Mouse (Mus musculus) skeletal muscle tissue, adult 2 months (tissue): ENCODE results near the gene Sorl1.
A peak's percentile ranks its signal among the peaks of the same experiment; 100 is the strongest.

Source experiments
- DNase-seq: peaks from one replicate; pipeline ENCODE4 v3.0.0-alpha.2; 2012; ENCODE audit warnings: low read depth, low spot score

Sorl1 gene

DNA sequence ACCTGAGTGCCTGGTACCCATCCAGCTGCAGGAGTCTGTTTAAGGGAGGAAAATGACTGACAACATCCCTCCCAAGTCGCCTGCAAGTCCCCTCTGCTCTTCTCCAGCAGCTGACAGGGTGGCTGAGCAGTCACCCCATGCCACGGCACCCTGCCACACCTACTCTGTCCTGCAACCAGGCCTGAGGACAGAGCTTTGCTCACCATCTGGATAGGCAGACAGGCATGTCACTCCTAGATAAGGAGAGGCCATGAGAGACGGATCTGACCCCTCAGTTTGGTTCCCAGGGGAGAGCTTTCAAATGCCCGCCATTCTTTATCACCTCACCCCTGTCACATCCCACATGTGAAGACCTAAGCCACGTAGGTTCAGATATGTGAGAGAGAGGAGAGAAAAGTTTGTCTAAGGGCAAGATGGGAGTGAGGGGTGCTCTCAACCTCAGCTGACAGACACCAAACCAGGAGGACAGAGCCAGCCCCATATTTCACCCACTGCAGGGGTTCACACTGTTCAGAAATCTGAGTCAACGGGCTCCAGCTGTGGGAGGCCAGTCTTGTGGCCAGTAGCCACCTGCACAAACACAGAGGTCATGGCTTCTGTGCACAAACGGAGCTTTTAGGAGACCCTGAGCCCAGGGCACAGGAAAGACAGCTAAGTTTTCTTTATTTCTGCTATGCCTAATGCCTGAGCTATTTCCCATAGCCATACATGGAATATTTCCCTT is 104.6 kb downstream of the Sorl1 start:
- DNase-seq: no peak

DNA sequence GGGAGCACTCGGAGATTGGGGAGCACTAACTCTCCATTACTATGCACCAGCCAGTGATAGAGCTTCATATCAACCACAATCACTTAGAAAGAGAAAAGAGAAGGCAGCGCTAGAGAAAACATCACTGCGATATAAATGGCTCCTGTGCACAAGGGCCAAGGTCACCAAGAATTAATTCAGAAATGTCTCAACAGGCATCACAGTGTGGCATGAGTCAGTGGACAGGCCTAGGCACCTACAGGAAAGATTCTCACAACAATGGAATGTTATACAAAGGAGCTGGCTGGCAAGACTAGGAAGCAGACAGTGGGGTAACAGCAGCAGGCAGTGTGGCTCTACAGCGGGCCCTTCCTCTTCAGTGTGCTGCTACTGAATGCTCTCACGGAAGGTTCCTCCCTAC is 115.6 kb downstream of the Sorl1 start:
- no peak for DNase-seq

DNA sequence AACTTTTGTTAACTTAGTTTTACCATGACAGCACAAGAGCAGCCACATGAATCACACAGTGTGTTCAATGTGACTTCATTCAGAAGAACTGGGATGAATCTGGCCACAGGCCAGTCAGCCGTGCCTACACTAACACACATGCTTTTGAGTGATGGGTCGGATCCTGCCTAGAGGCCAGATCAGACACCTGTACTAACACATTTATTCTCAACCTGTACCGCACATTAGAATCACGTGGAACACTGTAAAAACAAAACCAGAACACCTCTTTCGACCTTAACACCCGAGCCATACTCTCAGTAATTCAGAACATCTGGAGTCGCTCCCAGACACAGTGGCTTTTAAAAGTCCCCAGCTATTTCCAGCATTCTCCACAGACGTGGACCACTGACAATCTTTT is 119.0 kb downstream of the Sorl1 start:
- DNase-seq: no peak

DNA sequence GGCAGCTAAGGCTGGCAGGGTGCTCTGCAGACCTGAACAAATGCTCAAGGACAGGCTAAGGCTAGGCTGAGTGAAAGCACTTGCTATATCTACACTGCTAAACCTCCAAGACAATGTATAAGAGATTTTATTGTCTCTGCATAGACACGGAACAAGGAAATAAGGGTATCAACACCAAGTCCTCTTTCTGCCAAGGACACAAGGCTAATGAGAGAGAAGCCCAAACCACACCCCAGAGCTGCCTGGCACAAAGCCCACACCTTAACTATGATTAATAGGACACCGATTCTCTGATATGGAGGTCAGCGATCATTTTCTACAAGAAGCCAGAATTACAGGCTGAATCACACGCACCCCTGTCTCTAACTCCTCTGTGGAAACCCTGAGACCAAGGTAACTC is 120.0 kb downstream of the Sorl1 start:
- DNase-seq: no peak

DNA sequence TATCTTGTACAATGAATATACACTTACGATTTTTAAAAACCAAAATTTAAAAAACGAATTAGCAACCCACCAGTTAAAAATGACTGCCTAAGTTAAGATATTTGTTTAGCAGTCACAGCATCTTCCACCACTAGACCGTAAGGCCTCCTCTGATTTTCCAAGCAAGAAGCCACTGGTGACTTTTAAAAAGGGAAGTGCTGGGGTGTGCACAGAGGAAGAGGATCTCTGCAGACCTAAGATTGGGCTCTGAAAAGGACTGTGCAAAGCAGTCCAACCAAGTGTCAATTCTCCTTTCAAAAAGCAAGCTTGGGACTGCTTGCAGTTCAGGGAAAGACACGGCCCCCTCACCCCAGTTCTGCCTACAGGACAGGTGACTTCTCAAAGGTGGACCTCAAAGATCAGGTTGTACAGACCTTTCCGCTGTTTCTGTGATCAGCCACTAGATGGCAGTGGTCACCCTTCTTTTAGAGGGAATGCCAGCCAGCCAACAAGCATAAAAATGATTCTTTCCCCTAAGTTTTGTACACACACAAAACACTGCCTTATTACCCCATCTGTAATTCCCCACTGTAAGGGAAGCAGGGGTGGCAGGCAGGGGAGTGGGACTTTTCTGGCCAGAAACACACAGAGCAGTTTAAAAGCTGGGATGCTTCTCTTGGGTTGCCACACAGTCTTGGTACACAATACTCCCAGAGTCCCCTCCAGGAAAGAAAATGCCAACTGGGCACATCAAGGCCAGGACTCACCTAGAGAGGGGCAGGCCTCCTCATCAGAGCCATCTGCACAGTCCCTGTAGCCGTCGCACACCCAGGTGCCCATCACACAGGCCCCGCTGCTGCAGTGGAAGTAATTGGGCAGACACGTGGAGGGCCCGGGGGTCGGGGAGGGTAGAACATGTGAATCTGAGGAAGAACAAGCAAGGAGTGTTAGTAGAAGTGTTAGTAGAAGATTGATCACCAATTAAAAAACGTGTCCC is 124.3 kb downstream of the Sorl1 start:
- no peak for DNase-seq

DNA sequence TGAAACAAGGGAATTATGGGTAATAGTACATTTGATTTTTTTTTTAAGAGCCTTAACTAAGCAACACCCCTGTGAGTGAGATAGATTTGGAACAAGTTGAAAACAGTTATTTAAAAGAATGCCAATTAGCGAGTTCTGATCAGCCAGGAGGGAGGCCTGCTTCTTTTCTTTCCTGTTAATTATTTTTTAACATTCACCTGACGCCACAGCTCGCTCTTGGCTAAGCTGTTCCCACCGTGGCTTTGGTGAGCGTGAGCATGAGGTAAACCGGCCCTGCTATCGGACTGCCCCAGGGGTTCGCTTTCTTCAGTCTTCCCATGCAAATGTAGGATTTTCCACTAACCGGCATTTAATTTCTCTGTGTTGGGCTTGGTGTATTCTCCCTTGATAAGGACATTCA is 128.8 kb downstream of the Sorl1 start:
- DNase-seq: no peak

DNA sequence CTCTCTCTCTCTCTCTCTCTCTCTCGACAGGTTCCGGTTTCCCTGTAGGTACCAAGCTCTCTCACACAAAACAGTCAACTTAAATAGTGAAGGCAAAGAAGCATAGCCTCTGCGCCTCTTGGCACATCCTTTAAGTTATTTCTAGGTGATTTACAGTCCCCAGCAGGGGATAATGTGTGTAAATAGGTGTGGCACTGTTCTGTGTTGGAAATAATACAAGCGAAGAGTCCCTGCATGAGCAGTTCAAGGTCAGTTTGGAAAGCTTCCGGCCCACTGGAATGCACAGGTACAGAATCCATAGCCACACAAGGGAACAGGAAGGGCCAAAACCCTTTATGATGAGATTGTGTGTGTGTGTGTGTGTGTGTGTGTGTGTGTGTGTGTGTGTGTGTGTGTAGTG is 130.3 kb downstream of the Sorl1 start:
- DNase-seq: no peak

DNA sequence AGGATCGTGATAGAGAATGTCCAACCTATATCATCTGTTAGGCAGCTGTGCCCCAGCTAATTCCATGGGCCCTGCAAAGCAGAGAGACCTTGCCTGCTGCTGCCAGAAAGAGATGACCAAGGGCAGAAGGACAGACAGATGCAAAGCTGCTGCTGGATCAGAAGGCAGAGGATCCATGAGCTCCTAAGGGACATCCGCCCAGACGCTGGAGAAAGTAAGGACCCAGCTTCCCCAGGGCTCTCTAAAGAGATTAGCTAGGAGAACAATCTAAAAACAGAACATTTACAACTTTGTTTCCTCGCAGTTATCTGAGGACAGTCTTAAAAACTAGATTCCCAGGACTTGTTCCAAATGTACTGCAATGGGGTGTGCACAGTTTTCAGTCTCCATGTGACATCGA is 131.3 kb downstream of the Sorl1 start:
- DNase-seq: no peak

DNA sequence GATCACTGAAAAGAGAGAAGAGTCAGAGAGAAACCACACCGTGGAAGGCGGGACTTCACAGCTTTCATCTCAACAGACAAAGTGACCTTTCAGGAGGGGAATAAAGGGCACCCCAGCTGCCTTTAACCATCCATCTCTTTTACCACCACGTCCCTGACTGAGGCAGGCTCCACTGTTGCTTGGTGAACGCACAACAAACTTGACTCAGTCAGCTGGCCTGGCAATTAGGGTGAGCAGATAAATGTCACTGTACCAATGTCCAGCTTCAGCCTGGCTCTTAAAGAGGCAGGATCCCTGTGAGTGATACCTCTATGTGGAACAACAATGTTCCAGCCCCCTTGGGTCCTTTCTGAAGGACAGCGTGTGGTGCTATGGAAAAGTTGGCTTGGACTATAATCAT is 138.5 kb downstream of the Sorl1 start:
- peak; percentile 81 for DNase-seq

DNA sequence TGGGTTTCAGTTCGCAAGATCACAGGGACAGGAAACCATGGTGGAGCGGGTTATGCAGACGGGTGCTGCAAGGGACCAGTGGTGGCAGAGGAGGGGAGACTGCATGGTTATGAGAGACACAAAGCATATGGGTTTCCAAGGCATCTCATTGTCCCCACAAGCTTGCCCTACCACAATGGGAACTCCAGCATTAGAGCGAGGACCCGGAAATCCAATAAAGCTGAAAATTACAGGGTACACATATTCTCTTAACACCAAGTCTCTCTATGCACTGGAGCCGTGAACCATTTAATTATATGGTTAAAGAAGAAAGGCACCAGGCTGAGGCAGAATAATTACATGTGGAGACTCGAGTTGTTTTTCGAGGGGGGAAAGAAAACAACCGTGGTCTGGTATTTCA is 139.0 kb downstream of the Sorl1 start:
- DNase-seq: no peak

DNA sequence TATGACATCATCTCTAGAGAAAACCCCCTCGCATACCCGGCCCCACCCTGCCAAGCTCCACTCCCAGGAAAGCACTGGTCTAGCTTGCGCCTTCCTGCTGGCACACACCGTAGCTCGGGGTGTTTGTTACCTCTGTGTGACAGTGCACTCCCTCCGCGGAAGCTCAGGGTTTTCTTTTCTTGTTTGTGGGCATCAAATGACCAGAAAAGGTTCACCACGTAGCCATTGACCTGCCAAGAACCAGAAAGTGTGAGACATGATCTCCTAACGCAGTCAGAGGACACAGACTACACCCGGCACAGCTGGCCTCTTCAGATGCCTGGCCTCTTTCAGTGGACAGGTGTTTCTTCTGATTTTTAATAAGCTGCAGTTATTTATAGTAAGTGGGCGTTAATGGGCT is 139.8 kb downstream of the Sorl1 start:
- DNase-seq: peak; percentile 93

DNA sequence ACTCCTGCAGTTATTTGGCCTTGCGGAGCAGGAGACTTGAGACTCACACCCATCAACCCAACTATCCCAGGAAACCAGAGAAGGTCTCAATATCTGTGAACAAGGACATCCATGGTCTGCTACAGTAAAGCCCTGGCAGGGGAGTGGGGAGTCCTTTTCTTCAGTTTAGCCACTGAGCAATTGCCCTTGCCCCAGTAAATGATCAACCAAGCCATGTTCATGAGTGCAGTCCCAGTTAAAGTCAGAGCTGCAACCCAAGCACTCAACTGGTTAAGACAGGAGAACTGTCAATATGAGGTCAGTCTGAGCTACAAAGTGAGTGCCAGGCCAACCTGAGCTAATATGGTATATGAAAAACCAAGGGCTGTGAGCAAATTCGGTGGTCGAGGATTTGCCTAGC is 140.8 kb downstream of the Sorl1 start:
- no peak for DNase-seq

DNA sequence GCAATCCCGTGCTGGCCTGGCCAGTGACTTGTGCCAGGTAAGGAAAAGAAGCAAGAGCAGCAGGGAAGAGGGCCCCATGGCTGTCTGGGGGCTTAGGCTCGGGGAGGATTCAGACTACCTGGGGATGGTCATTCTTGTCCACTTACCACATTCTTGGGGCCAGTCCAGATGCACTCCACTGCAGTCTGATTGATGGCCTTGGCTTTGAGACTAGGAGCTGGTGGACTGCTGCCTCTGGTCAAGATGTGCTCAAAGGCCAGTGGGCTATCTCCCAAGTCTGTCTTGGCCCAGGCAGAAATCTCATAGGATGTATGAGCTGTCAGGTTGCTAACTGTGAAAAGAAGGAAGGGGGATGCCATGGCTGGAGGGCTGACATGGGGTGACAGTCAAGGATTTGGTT is 141.3 kb downstream of the Sorl1 start:
- peak; percentile 49 for DNase-seq

DNA sequence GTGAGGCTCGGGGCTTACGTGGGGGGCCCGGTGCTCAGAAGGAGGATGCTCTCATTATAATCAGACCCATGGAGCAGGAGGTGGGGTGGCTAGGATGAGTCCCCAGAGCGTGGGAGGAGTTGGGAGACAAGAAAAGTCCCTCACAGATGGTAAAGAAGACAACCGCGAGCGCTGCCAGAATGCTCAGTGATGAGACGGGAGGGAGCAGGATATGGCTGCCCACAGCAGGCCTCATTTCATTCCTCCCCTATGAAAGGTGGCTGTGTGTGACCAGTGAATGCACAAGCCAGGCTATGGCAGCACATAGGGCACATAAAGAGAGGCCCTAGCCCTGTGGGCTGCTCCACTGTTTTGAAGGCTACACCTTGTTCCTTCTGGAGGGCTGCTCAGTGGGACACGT is 142.1 kb downstream of the Sorl1 start:
- no peak for DNase-seq

DNA sequence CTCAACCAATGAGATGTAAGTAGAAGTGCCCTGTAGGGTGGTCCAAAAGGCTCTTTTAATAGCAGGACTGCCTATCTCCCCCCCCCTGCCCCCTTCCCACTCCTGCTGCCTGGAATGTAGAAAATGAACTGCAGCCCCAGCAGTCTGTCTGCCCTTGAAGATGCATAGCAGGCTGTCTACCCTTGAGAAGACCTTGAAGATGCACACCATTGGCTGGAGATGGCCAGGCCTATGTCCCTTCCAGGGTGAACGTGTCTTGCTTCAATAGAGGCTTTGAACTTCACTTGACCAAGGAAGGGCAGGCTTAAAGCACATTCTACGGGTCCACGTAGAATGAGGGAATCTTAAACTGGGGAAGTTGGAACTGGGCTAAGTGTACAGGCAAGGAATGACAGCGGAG is 142.8 kb downstream of the Sorl1 start:
- DNase-seq: no peak

DNA sequence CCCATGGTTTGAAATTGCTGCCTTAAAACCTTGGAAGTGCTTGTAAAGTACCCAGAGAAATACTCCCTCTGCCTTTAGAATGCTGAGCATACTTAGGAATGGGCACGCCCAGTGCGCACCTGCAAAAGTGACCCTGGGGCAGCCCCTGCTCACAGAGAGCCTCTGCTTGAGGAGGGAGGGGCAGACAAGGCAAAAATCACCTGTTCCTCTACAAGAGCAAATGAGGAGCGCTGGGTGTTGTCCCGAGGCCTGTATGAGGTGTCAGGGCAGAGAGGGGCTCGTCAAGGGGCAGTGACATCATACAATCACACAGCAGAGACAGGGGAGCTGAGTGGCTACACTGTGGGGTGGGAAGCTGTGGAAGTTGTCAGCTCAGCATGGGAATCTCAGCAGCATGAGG is 143.3 kb downstream of the Sorl1 start:
- no peak for DNase-seq

DNA sequence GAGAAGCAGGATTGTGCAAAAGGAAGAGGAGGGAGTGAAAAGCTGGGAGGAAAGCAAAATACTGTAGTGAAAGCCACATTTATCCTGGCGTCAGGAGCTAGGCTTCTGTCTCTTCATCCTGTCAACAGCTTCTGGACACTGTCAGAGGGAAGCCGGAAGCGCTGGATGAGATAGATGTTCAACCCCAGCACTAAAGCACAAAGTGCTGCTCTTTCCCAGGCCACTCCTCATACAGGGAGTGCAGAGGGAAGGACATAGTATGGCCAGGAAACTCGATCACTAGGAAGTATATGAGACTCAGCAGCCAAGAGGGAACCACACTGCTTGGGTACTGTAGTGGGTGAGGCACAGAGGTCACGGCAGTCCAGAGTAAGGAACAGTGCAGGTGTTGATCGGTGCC is 145.7 kb downstream of the Sorl1 start:
- no peak for DNase-seq

DNA sequence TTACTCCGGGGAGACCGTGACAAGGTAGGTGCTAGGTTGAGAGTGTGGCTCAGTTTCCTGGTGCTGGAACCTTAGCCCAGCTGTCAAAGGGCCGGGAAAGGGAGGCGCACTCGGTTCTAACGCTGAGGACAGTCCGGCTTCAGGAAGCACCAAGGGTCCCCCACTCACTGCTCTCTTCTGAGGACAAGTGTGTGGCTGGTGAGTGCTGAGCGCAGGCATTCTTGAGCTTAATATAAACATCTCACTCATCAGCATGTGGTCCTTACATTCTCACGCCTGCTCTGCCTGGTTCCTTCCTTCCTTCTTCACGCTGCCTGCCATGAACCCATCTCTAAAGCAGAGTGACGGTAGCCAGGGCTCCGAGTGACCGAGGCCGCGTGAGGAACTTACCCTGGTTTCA is 148.1 kb downstream of the Sorl1 start:
- no peak for DNase-seq

DNA sequence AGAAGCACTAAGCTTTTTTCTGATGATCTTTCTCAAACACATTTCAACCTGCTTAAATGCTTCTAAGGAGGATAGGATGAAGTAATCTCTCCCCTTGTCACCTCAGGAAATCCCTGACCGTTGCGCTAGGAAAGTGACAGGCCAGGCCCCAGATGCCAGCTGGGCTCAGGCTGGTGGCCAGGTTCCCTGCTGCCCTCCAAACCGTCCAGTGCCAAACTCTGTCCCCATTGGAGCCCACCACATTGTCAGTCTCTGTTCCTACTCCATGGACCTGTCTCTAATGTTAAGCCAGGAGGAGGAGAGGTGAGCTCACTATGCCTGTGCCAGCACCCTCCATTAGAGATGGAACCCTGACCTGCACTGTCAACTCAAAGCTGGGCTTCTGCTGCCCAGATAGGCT is 149.4 kb downstream of the Sorl1 start:
- no peak for DNase-seq

DNA sequence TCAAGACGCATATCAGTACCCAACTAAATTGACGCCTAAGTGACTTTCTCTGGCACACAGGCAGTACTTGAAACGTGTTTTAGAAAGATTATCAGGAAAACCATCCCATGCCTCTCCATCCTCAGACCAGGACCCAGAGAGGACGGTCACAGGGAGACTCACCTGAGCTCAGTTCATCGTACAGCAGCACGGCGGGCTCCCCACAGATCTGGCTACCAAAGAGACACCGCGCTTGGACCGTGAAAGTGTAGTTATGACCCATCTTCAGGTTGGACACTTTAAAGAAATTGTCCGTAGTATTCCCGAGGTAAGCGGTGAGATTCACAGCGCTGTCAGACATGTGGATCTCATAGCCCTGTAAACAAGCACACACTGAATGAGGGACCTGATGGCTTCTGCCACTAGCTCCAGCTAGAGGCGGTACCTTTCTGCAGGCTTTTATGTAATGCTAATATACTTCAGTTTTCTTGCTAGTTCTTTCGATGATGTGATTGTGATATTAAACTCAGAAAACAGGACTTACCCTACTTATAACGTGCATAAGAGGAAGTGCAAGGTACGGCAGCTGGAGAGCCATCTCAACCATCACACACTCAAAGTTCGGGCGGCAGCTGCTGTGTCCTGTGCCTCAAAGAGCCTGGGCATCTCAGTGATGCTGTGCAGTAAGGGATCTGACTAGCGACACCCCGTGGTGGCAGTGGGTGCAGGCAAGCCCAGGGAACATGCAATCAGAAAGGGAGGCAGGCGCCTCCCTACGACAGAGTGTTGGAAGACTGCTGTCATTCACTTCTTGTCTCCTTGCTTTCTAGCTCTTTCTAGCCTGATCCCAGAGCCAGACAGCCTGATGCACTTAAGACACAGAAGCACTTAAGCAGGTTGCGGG is 150.1 kb downstream of the Sorl1 start:
- no peak for DNase-seq

DNA sequence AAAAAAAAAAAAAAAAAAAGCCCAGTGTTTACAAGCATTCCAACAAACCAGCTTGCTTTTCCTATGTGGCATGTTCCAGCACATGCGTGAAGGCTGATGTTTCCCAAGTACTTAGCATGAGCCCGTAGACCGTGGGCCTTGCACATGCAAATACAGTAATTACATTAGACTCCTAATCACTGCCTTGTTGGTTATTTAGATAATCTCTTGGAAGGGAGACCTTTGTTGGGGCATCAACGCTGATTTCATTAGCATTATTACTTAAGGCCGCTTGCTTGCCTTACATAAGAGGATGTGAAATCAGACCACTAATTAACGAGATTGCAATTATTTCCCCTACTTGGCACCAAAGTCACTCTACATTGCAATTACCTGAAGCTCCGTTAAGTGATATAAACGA is 154.1 kb downstream of the Sorl1 start:
- no peak for DNase-seq
